Mouse (Mus musculus) left cerebral cortex, adult 18-20 months (tissue): ENCODE measurements at regions not wholly inside any gene's neighbourhood (a gene's known extent, or its start where the extent isn't known, plus 50 kb on each side); places are given as distances from the start of the nearest gene placed in this dataset.

Source experiments
- DNase-seq, 2 experiments: peaks; one replicate each; pipeline ENCODE4 v3.0.0; 2021 to 2022; ENCODE audit warnings: low spot score in 2 of 2, mixed read lengths in 1 of 2

- peak; percentile 38 to 42 for DNase-seq
These were observed 393.2 kb upstream of the Mef2c start for GRCm38 (mm10) chr13:83110610-83111009.

GRCm38 (mm10) chr13:83111503-83111902, 392.3 kb upstream of the Mef2c start:
- DNase-seq = peak; percentile 65 to 74

GRCm38 (mm10) chr13:83112323-83112722, 391.5 kb upstream of the Mef2c start:
- no peak for DNase-seq

- no peak for DNase-seq
These were observed 391.1 kb upstream of the Mef2c start for GRCm38 (mm10) chr13:83112741-83113140.

- DNase-seq = no peak
These were observed 390.0 kb upstream of the Mef2c start for GRCm38 (mm10) chr13:83113808-83114207.

GRCm38 (mm10) chr13:83114401-83114800, 389.4 kb upstream of the Mef2c start:
- no peak for DNase-seq

GRCm38 (mm10) chr13:83115691-83116090, 388.1 kb upstream of the Mef2c start:
- no peak for DNase-seq

- DNase-seq = no peak
These were observed 383.5 kb upstream of the Mef2c start for GRCm38 (mm10) chr13:83120343-83120742.

GRCm38 (mm10) chr13:83123596-83123995, 380.2 kb upstream of the Mef2c start:
- no peak for DNase-seq

- DNase-seq = no peak
These were observed 379.2 kb upstream of the Mef2c start for GRCm38 (mm10) chr13:83124651-83125050.

GRCm38 (mm10) chr13:83126438-83126837, 377.4 kb upstream of the Mef2c start:
- peak; percentile 41 to 55 for DNase-seq

GRCm38 (mm10) chr13:83131129-83131981, 372.5 kb upstream of the Mef2c start:
- DNase-seq = no peak

GRCm38 (mm10) chr13:83131982-83132354, 371.9 kb upstream of the Mef2c start:
- no peak for DNase-seq

- no peak for DNase-seq
These were observed 370.9 kb upstream of the Mef2c start for GRCm38 (mm10) chr13:83132671-83133638.

- no peak for DNase-seq
These were observed 360.5 kb upstream of the Mef2c start for GRCm38 (mm10) chr13:83143316-83143715.

GRCm38 (mm10) chr13:83154626-83155124, 349.2 kb upstream of the Mef2c start:
- DNase-seq = no peak

- DNase-seq = no peak
These were observed 343.9 kb upstream of the Mef2c start for GRCm38 (mm10) chr13:83159969-83160368.

GRCm38 (mm10) chr13:83162761-83163160, 341.1 kb upstream of the Mef2c start:
- no peak for DNase-seq

GRCm38 (mm10) chr13:83175086-83175485, 328.7 kb upstream of the Mef2c start:
- DNase-seq = no peak

- no peak for DNase-seq
These were observed 301.7 kb upstream of the Mef2c start for GRCm38 (mm10) chr13:83201931-83202671.

GRCm38 (mm10) chr13:83206622-83207021, 297.2 kb upstream of the Mef2c start:
- no peak for DNase-seq
